Mouse (Mus musculus) heart, embryonic 11.5 days (tissue): ENCODE data around the gene Slc39a11. TPM values are rescaled to one million over a fixed set of nuclear protein-coding genes. Genes with fewer than 3 reads are reported as not detected.

Experiments used
- ATAC-seq: fragments of 200-750 bp; cut with Nextera tagmentation; replicated peaks from 2 replicates; pipeline ENCODE4 v1.8.0; 2017; ENCODE audit warnings: moderate library complexity; ENCODE audit not compliant: insufficient number of reproducible peaks, low FRiP score, low TSS enrichment
- H3K27ac ChIP-seq: fragments of 300-500 bp; sonication (generic); 2 replicates; pipeline ENCODE4 v1.5.1; 2014; ENCODE audit warnings: mild to moderate bottlenecking, low read depth, low read length
- H3K27me3 ChIP-seq: fragments of 300-500 bp; sonication (generic); 2 replicates; pipeline ENCODE4 v1.6.1; 2014; ENCODE audit warnings: mild to moderate bottlenecking, low read length, mixed read lengths; ENCODE audit not compliant: control insufficient read depth, insufficient read depth
- H3K36me3 ChIP-seq: fragments of 300-500 bp; sonication (generic); 2 replicates; pipeline ENCODE4 v1.6.1; 2014; ENCODE audit warnings: mild to moderate bottlenecking, low read length, moderate library complexity, mixed read lengths; ENCODE audit not compliant: control insufficient read depth, insufficient read depth
- H3K4me1 ChIP-seq: fragments of 300-500 bp; sonication (generic); 2 replicates; pipeline ENCODE4 v1.6.1; 2014; ENCODE audit warnings: low read length; ENCODE audit not compliant: control insufficient read depth, insufficient read depth
- H3K4me2 ChIP-seq: fragments of 300-500 bp; sonication (generic); 2 replicates; pipeline ENCODE4 v1.6.1; 2014; ENCODE audit warnings: mild to moderate bottlenecking, moderate library complexity
- H3K4me3 ChIP-seq: fragments of 300-500 bp; sonication (generic); 2 replicates; pipeline ENCODE4 v1.5.1; 2014; ENCODE audit warnings: low read depth, low read length
- H3K9ac ChIP-seq: fragments of 300-500 bp; sonication (generic); 2 replicates; pipeline ENCODE4 v1.6.1; 2014; ENCODE audit warnings: mild to moderate bottlenecking, low read depth, low read length, moderate library complexity
- H3K9me3 ChIP-seq: fragments of 300-500 bp; sonication (generic); replicated peaks from 2 replicates; pipeline ENCODE4 v1.6.1; 2016; ENCODE audit warnings: low read length; ENCODE audit not compliant: control insufficient read depth
- WGBS: fragments of 180-500 bp; shearing (Covaris S2); extraction: QIAGEN DNeasy Blood & Tissue Kit; methylation state at CpG from one replicate; pipeline ENCODE4 v1.1.7; 2014; ENCODE audit not compliant: insufficient replicate concordance; 5-methylcytosine and 5-hydroxymethylcytosine counted together
- polyA plus RNA-seq: library from polyadenylated mRNA; unstranded; fragments of >200 nt; fragmentation: Nextera tagmentation; extraction: Ambion mirVana; gene quantifications from 2 replicates; pipeline ENCODE4 v1.2.1, GENCODE M21; 2014

Slc39a11 gene
- polyA plus RNA-seq, 1 experiment from 2014 or later = 17.1 TPM

GRCm38 (mm10) chr11:113221267-113222195, 428.3 kb downstream of the Slc39a11 start:
- H3K27ac ChIP-seq = no peak overlapping the region
- H3K9me3 ChIP-seq = no peaks in the 10 kb centered on the region
- no peaks in the 10 kb centered on the region for H3K4me1 ChIP-seq
- no peak overlapping the region for H3K4me3 ChIP-seq
- no peaks in the 10 kb centered on the region for H3K36me3 ChIP-seq
- no peak overlapping the region for H3K4me2 ChIP-seq
- peaks cover 2% of the 10 kb centered on the region; the same call in 1 of the 2 replicates for H3K27me3 ChIP-seq
- H3K9ac ChIP-seq = no peak overlapping the region
- no peak for ATAC-seq
- 48% methylated on average over 18 of the region's 18 CpGs for WGBS

- Histone ChIP-seq H3K4me3 (no peak overlapping the region), H3K27ac (no peak overlapping the region), H3K4me2 (no peak overlapping the region), H3K9ac (no peak overlapping the region), H3K4me1 (no peaks in the 10 kb centered on the region), H3K36me3 (no peaks in the 10 kb centered on the region), H3K9me3 (no peaks in the 10 kb centered on the region), H3K27me3 (no peaks in the 10 kb centered on the region)
- 76% methylated on average over 2 of the region's 2 CpGs for WGBS
- ATAC-seq = no peak
Measured at GRCm38 (mm10) chr11:113220649-113221048, 429.2 kb downstream of the Slc39a11 start.

- no peak overlapping the region for H3K9ac ChIP-seq
- H3K4me1 ChIP-seq = no peaks in the 10 kb centered on the region
- H3K36me3 ChIP-seq = no peaks in the 10 kb centered on the region
- no peak for ATAC-seq
- H3K9me3 ChIP-seq = no peaks in the 10 kb centered on the region
- H3K27ac ChIP-seq = no peak overlapping the region
- H3K4me3 ChIP-seq = no peak overlapping the region
- H3K27me3 ChIP-seq = no peaks in the 10 kb centered on the region
- WGBS = 76% methylated on average over 7 of the region's 7 CpGs
- no peak overlapping the region for H3K4me2 ChIP-seq
Measured at GRCm38 (mm10) chr11:113214741-113215140, 435.1 kb downstream of the Slc39a11 start.

DNA sequence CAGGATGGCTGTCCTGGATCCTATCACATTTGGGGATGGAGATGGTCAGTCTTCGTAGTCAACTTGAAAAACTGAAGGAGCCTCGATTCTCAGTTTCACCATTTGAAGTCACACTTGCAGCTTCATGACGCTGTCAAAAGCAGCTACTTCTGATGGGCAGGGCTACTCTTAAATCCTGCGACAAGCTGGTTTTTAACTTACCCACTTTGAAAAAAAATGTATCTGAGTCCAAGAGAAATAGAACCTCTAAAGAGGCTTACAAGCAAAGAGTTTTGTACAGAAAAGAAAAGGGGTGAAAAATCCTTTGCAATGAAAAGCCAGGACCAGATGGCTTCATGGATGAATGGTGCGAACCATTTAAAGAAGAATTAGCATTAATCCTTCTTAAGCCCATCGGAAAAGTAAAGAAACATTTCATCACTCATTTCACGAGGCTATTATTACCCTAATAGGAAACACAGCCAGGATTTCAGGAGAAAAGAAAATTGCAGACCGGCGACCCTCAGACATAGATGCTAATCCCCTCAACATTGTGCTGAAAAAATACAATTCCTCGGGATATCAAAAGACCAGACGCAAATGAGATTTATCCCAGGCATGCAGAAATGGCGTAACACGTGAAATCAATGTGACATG, 437.4 kb downstream of the Slc39a11 start:
- no peaks in the 10 kb centered on the region for H3K27me3 ChIP-seq
- no peak overlapping the region for H3K9ac ChIP-seq
- 74% methylated on average over 13 of the region's 13 CpGs for WGBS
- H3K4me1 ChIP-seq = no peaks in the 10 kb centered on the region
- no peak overlapping the region for H3K27ac ChIP-seq
- no peak overlapping the region for H3K4me2 ChIP-seq
- H3K4me3 ChIP-seq = no peak overlapping the region
- H3K36me3 ChIP-seq = no peaks in the 10 kb centered on the region
- H3K9me3 ChIP-seq = no peaks in the 10 kb centered on the region
- ATAC-seq = no peak

GRCm38 (mm10) chr11:113209220-113209878, 440.5 kb downstream of the Slc39a11 start:
- no peak overlapping the region for H3K9ac ChIP-seq
- H3K36me3 ChIP-seq = no peaks in the 10 kb centered on the region
- H3K27ac ChIP-seq = no peak overlapping the region
- H3K27me3 ChIP-seq = no peaks in the 10 kb centered on the region
- no peak overlapping the region for H3K4me2 ChIP-seq
- WGBS = 64% methylated on average over 16 of the region's 16 CpGs
- H3K9me3 ChIP-seq = no peaks in the 10 kb centered on the region
- H3K4me3 ChIP-seq = no peak overlapping the region
- ATAC-seq = no peak
- no peaks in the 10 kb centered on the region for H3K4me1 ChIP-seq

DNA sequence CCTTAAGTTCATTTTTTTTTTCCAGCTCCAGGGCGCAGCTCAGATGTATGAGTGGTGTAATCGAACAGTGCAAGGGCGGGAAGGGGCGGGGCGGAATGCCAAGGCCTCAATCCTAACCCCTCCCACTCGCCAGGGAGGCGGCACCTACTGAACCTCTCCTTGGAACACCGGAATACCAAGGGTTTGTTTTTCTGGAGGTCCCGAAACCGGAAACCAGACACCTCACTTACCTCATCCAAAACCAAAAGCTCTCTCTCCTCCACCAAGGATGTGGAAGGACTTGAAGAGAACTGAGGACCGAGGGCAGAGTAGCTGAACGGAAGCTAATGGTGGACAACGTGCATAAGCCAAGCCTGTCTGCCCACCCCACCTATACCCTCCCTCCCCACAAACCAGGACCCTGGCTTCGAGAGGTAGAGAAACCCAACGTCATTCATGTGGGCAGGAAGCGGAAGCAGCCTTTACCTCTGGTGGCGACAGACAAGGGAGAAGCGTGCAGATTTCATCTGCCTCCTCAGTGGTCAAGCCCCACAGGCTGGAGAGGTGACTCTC, 441.3 kb downstream of the Slc39a11 start:
- Histone ChIP-seq H3K36me3 (no peaks in the 10 kb centered on the region), H3K4me2 (no peak overlapping the region), H3K4me3 (no peak overlapping the region), H3K4me1 (no peaks in the 10 kb centered on the region), H3K27me3 (no peaks in the 10 kb centered on the region), H3K27ac (no peak overlapping the region), H3K9ac (no peak overlapping the region), H3K9me3 (no peaks in the 10 kb centered on the region)
- WGBS = 65% methylated on average over 18 of the region's 18 CpGs
- no peak for ATAC-seq

DNA sequence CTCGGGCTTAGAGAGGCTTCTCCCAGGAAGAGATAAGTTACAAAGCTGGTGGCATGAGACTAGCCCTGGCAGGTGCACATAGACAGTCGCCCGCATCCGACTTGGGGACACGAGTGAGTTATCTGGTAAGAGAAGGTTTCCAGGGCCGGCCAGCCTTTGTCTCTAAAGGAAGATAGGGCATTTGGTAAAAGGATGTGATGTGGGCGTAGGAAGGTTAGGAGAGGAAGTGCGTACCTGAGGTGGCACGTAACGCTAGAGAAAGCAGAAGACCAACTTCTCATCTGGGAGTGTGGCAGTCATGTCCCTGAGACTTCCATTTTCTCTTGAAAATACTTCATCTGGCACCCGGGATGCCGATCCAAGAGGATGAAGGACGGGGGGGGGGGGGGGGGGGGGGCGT, 441.9 kb downstream of the Slc39a11 start:
- 83% methylated on average over 13 of the region's 14 CpGs for WGBS
- Histone ChIP-seq H3K9ac (no peak overlapping the region), H3K4me3 (no peak overlapping the region), H3K9me3 (no peaks in the 10 kb centered on the region), H3K36me3 (no peaks in the 10 kb centered on the region), H3K27ac (no peak overlapping the region), H3K4me2 (no peak overlapping the region), H3K27me3 (no peaks in the 10 kb centered on the region), H3K4me1 (no peaks in the 10 kb centered on the region)
- no peak for ATAC-seq

DNA sequence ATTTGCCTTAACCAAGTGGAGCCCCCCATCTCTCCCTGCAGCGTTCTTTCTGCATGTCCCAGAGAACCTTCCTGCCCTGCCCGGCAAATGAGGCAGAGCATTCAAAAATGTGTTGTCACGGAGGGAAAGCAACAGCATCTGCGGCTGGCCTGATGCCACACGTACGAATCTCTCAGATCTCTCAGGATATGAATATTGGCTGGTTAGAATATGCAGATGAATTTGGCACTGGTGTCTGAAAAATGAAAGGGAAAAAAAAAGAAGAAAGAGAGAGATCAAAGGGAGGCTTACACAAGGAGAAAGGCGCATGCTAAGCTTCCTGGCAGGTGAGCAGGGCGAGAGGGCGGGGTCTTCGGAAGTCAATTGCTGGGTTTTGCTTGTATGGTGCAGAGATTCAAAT, 443.8 kb downstream of the Slc39a11 start:
- ATAC-seq = no peak
- no peak overlapping the region for H3K9ac ChIP-seq
- no peak overlapping the region for H3K27ac ChIP-seq
- no peaks in the 10 kb centered on the region for H3K36me3 ChIP-seq
- H3K27me3 ChIP-seq = no peaks in the 10 kb centered on the region
- WGBS = 67% methylated on average over 10 of the region's 10 CpGs
- H3K4me2 ChIP-seq = no peak overlapping the region
- no peaks in the 10 kb centered on the region for H3K4me1 ChIP-seq
- H3K9me3 ChIP-seq = no peaks in the 10 kb centered on the region
- no peak overlapping the region for H3K4me3 ChIP-seq
